Mouse (Mus musculus) intestine, embryonic 14.5 days (tissue): ENCODE data around the gene Gm11437. TPM values are rescaled to one million over a fixed set of nuclear protein-coding genes. Genes with fewer than 3 reads are reported as not detected.

ENCODE experiments used
- ATAC-seq: fragments of 200-750 bp; cut with Nextera tagmentation; replicated peaks from 2 replicates; pipeline ENCODE4 v1.8.0; 2017; ENCODE audit warnings: low read depth, moderate number of reproducible peaks, moderate TSS enrichment, moderate library complexity; ENCODE audit not compliant: low FRiP score, low TSS enrichment
- DNase-seq: peaks from one replicate; pipeline ENCODE4 v3.0.0-alpha.2; 2018; ENCODE audit warnings: low spot score
- H3K27ac ChIP-seq: fragments of 300-500 bp; sonication (generic); 2 replicates; pipeline ENCODE4 v1.5.1; 2014; ENCODE audit warnings: low read depth, mild to moderate bottlenecking, control low read depth
- H3K27me3 ChIP-seq: fragments of 300-500 bp; sonication (generic); replicated peaks from 2 replicates; pipeline ENCODE4 v1.6.1; 2014; ENCODE audit warnings: low read length, control low read depth; ENCODE audit not compliant: control insufficient read depth, insufficient read depth
- H3K36me3 ChIP-seq: fragments of 300-500 bp; sonication (generic); 2 replicates; pipeline ENCODE4 v1.6.1; 2014; ENCODE audit warnings: low read length, control low read depth; ENCODE audit not compliant: control insufficient read depth, insufficient read depth
- H3K4me1 ChIP-seq: fragments of 300-500 bp; sonication (generic); replicated peaks from 2 replicates; pipeline ENCODE4 v1.6.1; 2014; ENCODE audit warnings: low read length, control low read depth, mixed read lengths; ENCODE audit not compliant: control insufficient read depth, insufficient read depth
- H3K4me2 ChIP-seq: fragments of 300-500 bp; sonication (generic); 2 replicates; pipeline ENCODE4 v1.6.1; 2014; ENCODE audit warnings: low read length
- H3K4me3 ChIP-seq: fragments of 300-500 bp; sonication (generic); 2 replicates; pipeline ENCODE4 v1.5.1; 2014; ENCODE audit warnings: low read depth, low read length, control low read depth, mixed read lengths
- H3K9ac ChIP-seq: fragments of 300-500 bp; sonication (generic); 2 replicates; pipeline ENCODE4 v1.6.1; 2014; ENCODE audit warnings: mild to moderate bottlenecking, low read length
- H3K9me3 ChIP-seq: fragments of 300-500 bp; sonication (generic); 2 replicates; pipeline ENCODE4 v1.6.1; 2016; ENCODE audit warnings: low read length, control low read depth; ENCODE audit not compliant: control insufficient read depth
- WGBS: fragments of 180-500 bp; shearing (Covaris S2); extraction: QIAGEN DNeasy Blood & Tissue Kit; methylation state at CpG from one replicate; pipeline ENCODE4 v1.1.7; 2014; 5-methylcytosine and 5-hydroxymethylcytosine counted together
- polyA plus RNA-seq: library from polyadenylated mRNA; unstranded; fragments of >200 nt; fragmentation: Nextera tagmentation; extraction: Ambion mirVana; gene quantifications from 2 replicates; pipeline ENCODE4 v1.2.1, GENCODE M21; 2014

Gm11437 gene
- polyA plus RNA-seq, 1 experiment from 2014 or later, result 0.15 TPM

DNA sequence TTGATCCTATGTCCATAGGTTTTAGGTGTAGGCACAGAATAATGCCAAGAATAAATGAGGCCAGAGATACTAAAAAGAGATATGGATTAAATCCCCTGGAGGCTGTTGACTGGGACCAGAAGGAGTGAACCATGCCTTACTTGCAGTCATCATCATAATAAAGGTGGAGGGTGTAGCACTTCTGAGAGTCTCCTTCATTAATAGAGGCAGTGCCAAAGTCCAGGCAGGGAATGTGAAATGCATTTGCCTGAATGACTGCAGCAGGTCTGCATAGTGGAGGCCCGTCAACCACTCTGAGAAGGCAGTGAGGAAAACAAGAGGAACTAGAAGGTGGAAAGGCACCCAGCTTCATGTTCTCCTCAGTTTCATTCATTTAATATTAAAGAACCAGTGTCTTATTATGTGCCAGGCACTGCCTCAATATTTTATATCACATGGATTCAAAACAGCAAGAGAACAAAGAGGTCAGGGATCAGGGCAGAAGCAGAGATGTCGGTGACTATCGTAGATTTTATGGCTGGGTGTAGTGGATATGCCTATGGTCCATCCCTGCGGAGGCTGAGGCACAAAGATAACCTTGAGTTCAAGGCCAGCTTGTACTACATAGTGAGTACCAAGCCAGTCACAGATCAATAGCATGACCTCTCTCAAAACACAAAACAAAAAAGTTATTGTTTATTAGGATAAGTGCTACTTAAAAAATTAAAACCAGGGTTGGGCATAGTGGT is 10.6 kb downstream of the Gm11437 start:
- Histone ChIP-seq H3K27me3 (no peaks in the 10 kb centered on the region), H3K9me3 (no peaks in the 10 kb centered on the region), H3K4me1 (no peaks in the 10 kb centered on the region), H3K27ac (no peak overlapping the region), H3K4me3 (no peak overlapping the region), H3K36me3 (no peaks in the 10 kb centered on the region), H3K4me2 (no peak overlapping the region), H3K9ac (no peak overlapping the region)
- ATAC-seq (no peak), DNase-seq (no peak)
- WGBS, result 65% methylated on average over 4 of the region's 4 CpGs

DNA sequence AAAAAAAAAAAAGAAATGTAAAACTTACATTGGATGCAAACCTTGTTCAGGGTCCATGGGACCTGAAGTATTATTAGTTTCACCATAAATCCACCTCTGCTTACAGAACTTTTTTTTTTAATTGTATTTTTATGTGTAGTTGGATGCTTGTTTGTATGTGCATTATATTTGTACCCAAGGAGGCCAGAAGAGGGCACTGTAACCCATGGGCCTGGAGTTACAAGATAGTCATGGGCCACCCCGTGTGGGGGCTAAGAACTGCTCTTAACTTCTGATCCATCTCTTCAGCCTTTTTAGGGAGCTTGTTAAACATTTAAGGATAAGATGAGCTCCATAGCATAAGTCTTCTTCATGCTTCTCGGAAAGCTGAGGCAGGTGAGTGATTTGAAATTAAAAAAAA is 16.4 kb downstream of the Gm11437 start:
- no peaks in the 10 kb centered on the region for H3K9me3 ChIP-seq
- H3K27ac ChIP-seq, result no peak overlapping the region
- no peaks in the 10 kb centered on the region for H3K36me3 ChIP-seq
- ATAC-seq (no peak), DNase-seq (no peak)
- no peaks in the 10 kb centered on the region for H3K4me1 ChIP-seq
- no peak overlapping the region for H3K4me2 ChIP-seq
- no peaks in the 10 kb centered on the region for H3K27me3 ChIP-seq
- H3K4me3 ChIP-seq, result no peak overlapping the region
- no peak overlapping the region for H3K9ac ChIP-seq
- 61% methylated on average over 2 of the region's 2 CpGs for WGBS

DNA sequence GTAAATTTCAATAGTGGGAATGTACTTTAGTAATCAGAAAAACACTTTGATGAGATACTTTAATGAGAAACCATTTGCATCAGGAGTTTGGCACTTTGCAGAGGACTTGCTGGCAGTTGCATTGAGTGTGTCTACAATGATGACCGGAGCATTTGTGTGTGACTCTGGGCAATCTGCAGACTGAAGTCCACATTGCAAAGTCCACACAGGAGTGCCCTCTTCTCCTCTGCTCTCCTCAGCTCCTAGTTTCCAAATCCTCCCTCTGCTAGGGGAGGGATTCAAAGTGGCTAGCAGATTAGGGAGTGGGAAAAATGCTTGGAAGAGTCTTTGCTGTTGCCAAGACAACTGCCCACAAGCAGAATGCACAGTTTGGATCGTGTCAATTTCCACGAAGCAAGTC is 21.2 kb downstream of the Gm11437 start:
- no peak for ATAC-seq
- no peaks in the 10 kb centered on the region for H3K36me3 ChIP-seq
- WGBS, result 64% methylated on average over 3 of the region's 3 CpGs

DNA sequence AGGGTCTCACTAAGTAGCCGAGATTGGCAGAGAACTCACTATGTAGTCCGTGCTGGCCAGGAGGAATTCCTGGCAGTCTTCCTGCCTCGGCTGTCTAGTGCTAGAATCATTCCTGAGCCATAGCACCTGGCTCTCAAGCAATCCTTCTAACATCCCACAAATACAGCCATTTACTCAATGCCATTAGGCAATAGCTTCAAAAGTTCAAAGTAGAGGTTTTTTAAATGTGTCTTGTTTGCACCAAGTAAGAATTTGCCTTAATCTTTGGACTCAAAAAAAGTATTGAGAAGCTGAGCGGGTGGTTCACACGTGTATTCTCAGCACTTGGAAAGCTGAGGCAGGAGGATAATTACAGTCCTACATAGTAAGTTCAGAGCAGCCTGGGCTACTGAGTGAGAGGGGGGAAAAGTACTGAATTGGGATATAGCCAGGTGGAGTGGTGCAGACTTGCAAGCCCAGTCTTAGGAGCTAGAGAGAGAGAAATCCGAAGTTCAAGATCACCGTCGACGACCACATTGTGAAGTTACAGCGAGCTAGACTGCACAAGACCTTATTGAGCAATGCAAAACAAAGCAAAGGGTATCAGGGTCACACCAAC is 22.0 kb downstream of the Gm11437 start:
- 72% methylated on average over 10 of the region's 10 CpGs for WGBS

More for the DNA sequence above, 21.2 kb downstream of the Gm11437 start:
- Histone ChIP-seq H3K4me2 (no peak overlapping the region), H3K4me3 (no peak overlapping the region), H3K27ac (no peak overlapping the region), H3K9ac (no peak overlapping the region), H3K27me3 (no peaks in the 10 kb centered on the region), H3K4me1 (no peaks in the 10 kb centered on the region), H3K9me3 (0 out of 2 replicates have a peak, but pooled peaks cover 2% of the 10 kb centered on the region)
- DNase-seq, result no peak

DNA sequence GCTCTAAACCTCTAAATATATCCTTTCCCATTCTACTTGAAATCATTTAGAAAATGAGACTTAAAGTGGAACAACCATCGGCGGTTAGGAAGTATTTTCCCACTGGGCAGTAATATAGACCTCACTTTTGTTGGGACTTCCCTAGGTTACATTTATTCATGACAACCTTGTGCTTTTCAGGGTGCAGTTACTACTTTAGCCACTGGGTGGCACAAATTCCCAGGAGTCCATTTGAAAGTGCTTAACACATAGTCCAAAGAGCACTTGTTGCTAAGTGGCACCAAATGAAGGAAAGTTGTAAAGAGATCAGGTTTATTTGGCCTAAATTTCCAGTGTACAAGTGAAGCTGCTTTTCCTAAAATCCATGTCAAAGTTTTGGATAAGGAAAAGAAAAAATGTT is 25.5 kb downstream of the Gm11437 start:
- peak; percentile 72 for DNase-seq
- 68% methylated on average over 2 of the region's 2 CpGs for WGBS

More for the DNA sequence above, 22.0 kb downstream of the Gm11437 start:
- DNase-seq, result no peak
- Histone ChIP-seq H3K36me3 (no peaks in the 10 kb centered on the region), H3K4me2 (no peak overlapping the region), H3K27me3 (no peaks in the 10 kb centered on the region), H3K27ac (no peak overlapping the region), H3K9me3 (0 out of 2 replicates have a peak, but pooled peaks cover 2% of the 10 kb centered on the region), H3K4me3 (no peak overlapping the region), H3K4me1 (no peaks in the 10 kb centered on the region), H3K9ac (no peak overlapping the region)
- ATAC-seq, result no peak

DNA sequence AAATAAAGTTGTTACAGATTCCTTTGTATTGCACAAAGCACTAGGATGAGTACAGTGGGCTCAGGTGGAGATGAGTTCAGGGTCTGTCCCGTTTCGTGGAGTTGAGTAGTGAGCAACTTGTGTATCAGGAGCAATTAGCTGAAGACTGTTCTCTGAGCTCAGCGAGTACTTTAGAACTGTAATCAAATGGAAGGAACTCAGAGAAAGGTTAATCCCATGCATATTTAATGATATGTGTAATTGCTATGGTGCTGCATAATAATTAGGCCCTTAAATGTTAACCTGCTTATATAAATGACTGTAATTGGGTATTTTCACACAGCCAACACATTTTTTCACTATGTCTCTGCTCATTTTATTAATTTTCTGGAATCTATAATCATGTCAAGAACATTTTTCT is 30.8 kb downstream of the Gm11437 start:
- ATAC-seq, result no peak

More for the DNA sequence above, 25.5 kb downstream of the Gm11437 start:
- Histone ChIP-seq H3K27ac (no peak overlapping the region), H3K9ac (no peak overlapping the region), H3K4me2 (no peak overlapping the region), H3K4me3 (no peak overlapping the region), H3K9me3 (0 out of 2 replicates have a peak, but pooled peaks cover 2% of the 10 kb centered on the region), H3K4me1 (no peaks in the 10 kb centered on the region), H3K27me3 (no peaks in the 10 kb centered on the region), H3K36me3 (no peaks in the 10 kb centered on the region)
- ATAC-seq, result no peak

DNA sequence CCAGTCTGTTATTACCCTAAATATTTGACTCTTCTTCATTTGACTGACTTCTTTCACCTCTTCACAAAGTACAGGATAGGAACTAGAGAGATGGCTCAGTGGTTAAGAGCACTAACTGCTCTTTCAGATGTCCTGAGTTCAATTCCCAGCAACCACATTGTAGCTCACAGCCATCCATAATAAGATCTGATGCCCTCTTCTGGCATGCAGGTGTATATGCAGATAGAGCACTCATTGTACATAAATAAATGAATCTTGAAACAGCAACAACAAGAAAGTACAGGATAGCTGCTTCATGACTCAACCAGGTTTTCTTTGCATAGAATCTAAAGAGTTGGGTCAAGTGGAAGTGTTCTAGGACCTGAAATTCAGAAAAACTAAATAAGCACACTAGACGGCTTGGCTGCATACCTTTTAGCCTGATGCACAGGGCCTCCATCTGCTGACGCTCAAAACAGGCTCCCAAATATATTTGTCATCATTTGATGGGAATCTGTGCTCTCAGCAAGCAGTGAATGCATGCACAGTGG is 32.9 kb downstream of the Gm11437 start:
- WGBS, result 95% methylated on average over 2 of the region's 2 CpGs
- DNase-seq, result no peak
- Histone ChIP-seq H3K4me1 (no peaks in the 10 kb centered on the region), H3K4me3 (no peak overlapping the region), H3K9me3 (no peaks in the 10 kb centered on the region), H3K4me2 (no peak overlapping the region), H3K27me3 (no peaks in the 10 kb centered on the region), H3K9ac (no peak overlapping the region), H3K36me3 (no peaks in the 10 kb centered on the region), H3K27ac (no peak overlapping the region)
- ATAC-seq, result no peak

More for the DNA sequence above, 30.8 kb downstream of the Gm11437 start:
- Histone ChIP-seq H3K27ac (no peak overlapping the region), H3K36me3 (no peaks in the 10 kb centered on the region), H3K9me3 (no peaks in the 10 kb centered on the region), H3K27me3 (no peaks in the 10 kb centered on the region), H3K4me3 (no peak overlapping the region), H3K9ac (no peak overlapping the region), H3K4me2 (no peak overlapping the region), H3K4me1 (no peaks in the 10 kb centered on the region)
- WGBS, result 83% methylated on average over 3 of the region's 3 CpGs
- no peak for DNase-seq

DNA sequence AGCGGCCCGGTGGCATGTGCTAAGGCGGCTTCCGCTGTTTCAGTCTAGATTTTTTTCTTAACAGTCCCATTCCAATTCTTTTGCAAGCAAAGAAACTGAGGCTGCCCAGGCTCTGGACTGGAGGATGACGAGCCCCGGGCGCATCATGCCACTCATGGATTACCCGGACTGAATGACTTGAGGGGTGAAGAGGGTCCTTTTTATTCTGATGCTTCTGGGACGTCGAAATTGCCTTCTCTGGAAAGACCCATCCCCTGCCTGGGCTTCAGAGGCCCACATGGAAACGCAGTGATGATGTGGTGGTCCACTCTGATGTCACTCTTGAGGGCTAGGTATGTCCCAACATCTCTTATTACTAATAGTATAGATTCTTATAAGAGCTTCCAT is 37.5 kb downstream of the Gm11437 start:
- Histone ChIP-seq H3K36me3 (peaks cover 19% of the 10 kb centered on the region), H3K9me3 (no peaks in the 10 kb centered on the region), H3K27ac (no peak overlapping the region), H3K4me3 (peak overlapping the region; percentile 79), H3K27me3 (no peaks in the 10 kb centered on the region), H3K4me2 (peak overlapping the region; percentile 55), H3K4me1 (no peaks in the 10 kb centered on the region), H3K9ac (peak overlapping the region; percentile 81)
- 6% methylated on average over 11 of the region's 11 CpGs for WGBS
- peak; percentile 41; the same call in 1 of the 2 replicates for ATAC-seq
- no peak for DNase-seq
